Mouse (Mus musculus): Measurements from ENCODE around the gene Anapc11.

DNA sequence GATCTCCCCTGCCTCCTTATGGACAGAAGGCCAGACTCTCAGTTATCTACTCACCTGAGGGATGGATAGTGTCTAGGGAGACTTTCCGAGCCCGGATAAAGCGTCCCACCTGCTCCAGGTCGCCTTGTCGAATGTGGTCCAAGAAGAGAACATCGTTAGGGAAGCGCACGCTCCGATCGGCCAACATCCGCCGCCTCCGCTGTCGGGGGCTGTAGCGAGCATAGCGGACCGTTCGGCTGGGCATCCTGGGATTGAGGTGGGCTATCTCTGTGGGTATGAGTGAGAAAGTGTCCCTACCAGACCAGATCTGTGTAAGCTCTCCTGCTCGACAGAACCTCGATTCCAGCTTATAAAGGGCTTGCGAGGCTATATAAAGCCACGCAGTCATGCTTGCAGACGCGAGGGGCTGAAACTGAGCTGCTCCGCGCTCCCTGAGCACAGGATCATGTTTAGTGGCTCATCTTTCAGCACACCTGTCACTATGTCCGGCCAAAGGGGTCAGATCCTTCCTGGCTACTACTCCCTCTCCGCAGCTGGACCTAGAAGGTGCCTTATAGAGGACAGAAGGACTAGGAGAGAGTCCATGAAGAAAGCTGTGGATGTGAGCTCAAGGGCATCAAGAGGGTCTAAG is 47.3 kb upstream of the Anapc11 start, which contains the start of gene Ppp1r27:
- TF ChIP-seq EP300 (IDR thresholded peaks at IDR 0.05; ENCODE audit: low read depth) (no peak), CTCF (IDR thresholded peaks at IDR 0.05; ENCODE audit: low read depth) (no peak)
